In genomic region chr14:8135130-8135529, GRCm38 (mm10) we compare ENCODE assay signal across 8 mouse cellular contexts. TPM values are rescaled to one million over a fixed set of nuclear protein-coding genes. Genes with fewer than 3 reads are reported as not detected.
DNase-seq lines count a peak whose midpoint lies in the region; ATAC-seq and TF ChIP-seq lines count a peak whose summit lies in the region.

No protein-coding gene starts in this region.

- no peaks in the 10 kb centered on the region for H3K9me3 ChIP-seq in embryonic facial prominence, embryonic 14.5 days (ENCODE audit: control insufficient read depth, low read length)
- H3K9me3 ChIP-seq in embryonic facial prominence, embryonic 10.5 days = no peaks in the 10 kb centered on the region
- no peaks in the 10 kb centered on the region for H3K9me3 ChIP-seq in limb, embryonic 14.5 days (ENCODE audit: control insufficient read depth, low read length)
- H3K9me3 ChIP-seq in limb, embryonic 10.5 days (replicated peaks) = no peaks in the 10 kb centered on the region
- no peaks in the 10 kb centered on the region for H3K9me3 ChIP-seq in intestine, embryonic 16.5 days (ENCODE audit: control insufficient read depth, low read length)

- ATAC-seq in embryonic facial prominence, embryonic 14.5 days (ENCODE audit: low read depth) = peak; percentile 12; the same call in 1 of the 2 replicates
- ATAC-seq in limb, embryonic 14.5 days (ENCODE audit: low FRiP score, low read depth) = no peak
- ATAC-seq in intestine, embryonic 16.5 days = peak; percentile 80

- no peak overlapping the region for H3K9ac ChIP-seq in embryonic facial prominence, embryonic 14.5 days (ENCODE audit: low read depth, low read length)
- no peak overlapping the region for H3K9ac ChIP-seq in limb, embryonic 14.5 days (ENCODE audit: low read depth, low read length, severe bottlenecking)
- no peak overlapping the region for H3K9ac ChIP-seq in intestine, embryonic 16.5 days (ENCODE audit: low read depth, low read length)

- no peaks in the 10 kb centered on the region for H3K27me3 ChIP-seq in embryonic facial prominence, embryonic 14.5 days (replicated peaks; ENCODE audit: control insufficient read depth, insufficient read depth, low read length)
- no peaks in the 10 kb centered on the region for H3K27me3 ChIP-seq in embryonic facial prominence, embryonic 10.5 days (replicated peaks; ENCODE audit: low read depth, poor library complexity, severe bottlenecking)
- no peaks in the 10 kb centered on the region for H3K27me3 ChIP-seq in limb, embryonic 14.5 days (ENCODE audit: control insufficient read depth, insufficient read depth, low read length)
- no peaks in the 10 kb centered on the region for H3K27me3 ChIP-seq in limb, embryonic 10.5 days (ENCODE audit: low read depth, poor library complexity, severe bottlenecking)
- H3K27me3 ChIP-seq in intestine, embryonic 16.5 days (replicated peaks; ENCODE audit: control insufficient read depth, insufficient read depth, low read length) = no peaks in the 10 kb centered on the region

- H3K36me3 ChIP-seq in embryonic facial prominence, embryonic 14.5 days (ENCODE audit: control insufficient read depth, insufficient read depth, low read length) = peaks cover 20% of the 10 kb centered on the region
- no peaks in the 10 kb centered on the region for H3K36me3 ChIP-seq in embryonic facial prominence, embryonic 10.5 days (replicated peaks)
- H3K36me3 ChIP-seq in limb, embryonic 14.5 days (ENCODE audit: control insufficient read depth, insufficient read depth, low read length) = peaks cover 6% of the 10 kb centered on the region; the same call in 1 of the 2 replicates
- peaks cover 8% of the 10 kb centered on the region; the same call in 1 of the 2 replicates for H3K36me3 ChIP-seq in limb, embryonic 10.5 days
- no peaks in the 10 kb centered on the region for H3K36me3 ChIP-seq in intestine, embryonic 16.5 days (ENCODE audit: control insufficient read depth, insufficient read depth, low read length)

- DNase-seq in embryonic facial prominence, embryonic 14.5 days (ENCODE audit: low spot score) = peak; percentile 56
- no peak for DNase-seq in embryonic facial prominence, embryonic 10.5 days (ENCODE audit: low spot score)
- peak; percentile 12 for DNase-seq in limb, embryonic 14.5 days (ENCODE audit: low spot score)
- DNase-seq in limb, embryonic 10.5 days (ENCODE audit: low spot score) = no peak
- peak; percentile 27 for DNase-seq in right cerebral cortex, postnatal 25 days
- no peak for DNase-seq in B cell, adult 2 months
- no peak for DNase-seq in urinary bladder, postnatal 4 days (ENCODE audit: low spot score in 2 of 2)

- H3K4me2 ChIP-seq in embryonic facial prominence, embryonic 14.5 days (ENCODE audit: low read depth, low read length) = no peak overlapping the region
- H3K4me2 ChIP-seq in limb, embryonic 14.5 days (replicated peaks; ENCODE audit: low read depth, low read length, severe bottlenecking) = no peak overlapping the region
- H3K4me2 ChIP-seq in intestine, embryonic 16.5 days (ENCODE audit: low read depth, low read length) = no peak overlapping the region

- WGBS in embryonic facial prominence, embryonic 14.5 days = 57% methylated on average over 3 of the region's 3 CpGs
- WGBS in embryonic facial prominence, embryonic 10.5 days = 74% methylated on average over 3 of the region's 3 CpGs
- WGBS in limb, embryonic 14.5 days = 59% methylated on average over 3 of the region's 3 CpGs
- 76% methylated on average over 3 of the region's 3 CpGs for WGBS in limb, embryonic 10.5 days
- WGBS in intestine, embryonic 16.5 days = 50% methylated on average over 3 of the region's 3 CpGs

- no peak overlapping the region for H3K4me3 ChIP-seq in embryonic facial prominence, embryonic 14.5 days (ENCODE audit: low read depth, low read length)
- no peak overlapping the region for H3K4me3 ChIP-seq in embryonic facial prominence, embryonic 10.5 days
- no peak overlapping the region for H3K4me3 ChIP-seq in limb, embryonic 14.5 days (replicated peaks; ENCODE audit: low read length)
- no peak overlapping the region for H3K4me3 ChIP-seq in limb, embryonic 10.5 days
- H3K4me3 ChIP-seq in intestine, embryonic 16.5 days (ENCODE audit: low read length) = no peak overlapping the region

- H3K4me1 ChIP-seq in embryonic facial prominence, embryonic 14.5 days (ENCODE audit: control insufficient read depth, insufficient read depth, low read length) = no peaks in the 10 kb centered on the region; the same call in 1 of the 2 replicates
- peaks cover 3% of the 10 kb centered on the region; the same call in 1 of the 2 replicates for H3K4me1 ChIP-seq in embryonic facial prominence, embryonic 10.5 days
- H3K4me1 ChIP-seq in limb, embryonic 14.5 days (ENCODE audit: control insufficient read depth, insufficient read depth, low read length) = no peaks in the 10 kb centered on the region
- peaks cover 7% of the 10 kb centered on the region for H3K4me1 ChIP-seq in limb, embryonic 10.5 days
- peaks cover 6% of the 10 kb centered on the region; the same call in 1 of the 2 replicates for H3K4me1 ChIP-seq in intestine, embryonic 16.5 days (ENCODE audit: control insufficient read depth, insufficient read depth, low read length)

- H3K27ac ChIP-seq in embryonic facial prominence, embryonic 14.5 days (replicated peaks; ENCODE audit: low read depth, low read length) = peak overlapping the region; percentile 46; the same call in 1 of the 2 replicates
- H3K27ac ChIP-seq in embryonic facial prominence, embryonic 10.5 days (replicated peaks) = no peak overlapping the region
- no peak overlapping the region for H3K27ac ChIP-seq in limb, embryonic 14.5 days (replicated peaks; ENCODE audit: low read depth, low read length)
- no peak overlapping the region for H3K27ac ChIP-seq in limb, embryonic 10.5 days
- 0 out of 2 replicates have a peak overlapping the region, but pooled peaks have one; percentile 10 for H3K27ac ChIP-seq in intestine, embryonic 16.5 days (ENCODE audit: low read length)

- TF ChIP-seq POLR2A in limb, embryonic 14.5 days (IDR thresholded peaks at IDR 0.05; ENCODE audit: borderline replicate concordance, extremely low read depth, insufficient read depth, insufficient read length) = no peak

RNA-seq across cellular contexts. Expression of gene Pxk, which starts 37.1 kb away (rescaled TPM):
- polyA plus RNA-seq in embryonic facial prominence, embryonic 14.5 days (2014; fragmentation: Nextera tagmentation; extraction: Ambion mirVana) = 37.6 and 38.9 TPM in 2 replicates
- 17.3 and 17.4 TPM in 2 replicates for polyA plus RNA-seq in embryonic facial prominence, embryonic 10.5 days (2016; fragmentation: Nextera tagmentation; extraction: Ambion mirVana)
- polyA plus RNA-seq in limb, embryonic 14.5 days (2012; rRNA removed) = 35.2 and 36.4 TPM in 2 replicates
- polyA plus RNA-seq in limb, embryonic 14.5 days (2014; fragmentation: Nextera tagmentation; extraction: Ambion mirVana) = 35.4 and 37.3 TPM in 2 replicates
- polyA plus RNA-seq in limb, embryonic 10.5 days (2016; fragmentation: Nextera tagmentation; extraction: Ambion mirVana) = 15.7 and 21.7 TPM in 2 replicates
- 40.4 and 44.3 TPM in 2 replicates for polyA plus RNA-seq in intestine, embryonic 16.5 days (2015; fragmentation: Nextera tagmentation; extraction: Ambion mirVana)

RNA-seq across cellular contexts. Expression of gene Pdhb, which starts 37.7 kb away (rescaled TPM):
- polyA plus RNA-seq in embryonic facial prominence, embryonic 14.5 days (2014; fragmentation: Nextera tagmentation; extraction: Ambion mirVana) = 202 and 215 TPM in 2 replicates
- polyA plus RNA-seq in embryonic facial prominence, embryonic 10.5 days (2016; fragmentation: Nextera tagmentation; extraction: Ambion mirVana) = 200 and 214 TPM in 2 replicates
- 133 and 152 TPM in 2 replicates for polyA plus RNA-seq in limb, embryonic 14.5 days (2012; rRNA removed)
- 175 and 183 TPM in 2 replicates for polyA plus RNA-seq in limb, embryonic 14.5 days (2014; fragmentation: Nextera tagmentation; extraction: Ambion mirVana)
- 208 and 229 TPM in 2 replicates for polyA plus RNA-seq in limb, embryonic 10.5 days (2016; fragmentation: Nextera tagmentation; extraction: Ambion mirVana)
- 187 and 215 TPM in 2 replicates for polyA plus RNA-seq in intestine, embryonic 16.5 days (2015; fragmentation: Nextera tagmentation; extraction: Ambion mirVana)

RNA-seq across cellular contexts. Expression of gene Rpp14, which starts 55.0 kb away (rescaled TPM):
- polyA plus RNA-seq in embryonic facial prominence, embryonic 14.5 days (2014; fragmentation: Nextera tagmentation; extraction: Ambion mirVana) = 48.5 and 52.6 TPM in 2 replicates
- polyA plus RNA-seq in embryonic facial prominence, embryonic 10.5 days (2016; fragmentation: Nextera tagmentation; extraction: Ambion mirVana) = 57.0 and 61.5 TPM in 2 replicates
- 17.3 and 20.7 TPM in 2 replicates for polyA plus RNA-seq in limb, embryonic 14.5 days (2012; rRNA removed)
- polyA plus RNA-seq in limb, embryonic 14.5 days (2014; fragmentation: Nextera tagmentation; extraction: Ambion mirVana) = 49.2 and 50.7 TPM in 2 replicates
- 51.3 and 53.6 TPM in 2 replicates for polyA plus RNA-seq in limb, embryonic 10.5 days (2016; fragmentation: Nextera tagmentation; extraction: Ambion mirVana)
- 44.2 and 54.9 TPM in 2 replicates for polyA plus RNA-seq in intestine, embryonic 16.5 days (2015; fragmentation: Nextera tagmentation; extraction: Ambion mirVana)

Comparison
In these comparisons a context has a peak if more than half of its experiments do, and no peak if none do; other contexts are left out.
1. DNase-seq: peak in embryonic facial prominence, embryonic 14.5 days (single experiment), limb, embryonic 14.5 days (single experiment) and right cerebral cortex, postnatal 25 days (single experiment); none in embryonic facial prominence, embryonic 10.5 days (single experiment), limb, embryonic 10.5 days (single experiment), B cell, adult 2 months (0 of 2) and urinary bladder, postnatal 4 days (0 of 2).
2. H3K27ac ChIP-seq: peak in embryonic facial prominence, embryonic 14.5 days (single experiment) and intestine, embryonic 16.5 days (single experiment); none in embryonic facial prominence, embryonic 10.5 days (single experiment), limb, embryonic 14.5 days (single experiment) and limb, embryonic 10.5 days (single experiment).